Mouse (Mus musculus): ENCODE results near the gene Tuba4a. TPM values are rescaled to one million over a fixed set of nuclear protein-coding genes. Genes with fewer than 3 reads are reported as not detected.
A peak's percentile ranks its signal among the peaks of the same experiment; 100 is the strongest.
"Not testable (repeated sequence)": the region's sequence is repeated elsewhere in the genome, so short reads cannot be mapped to it uniquely, and the experiment has no call there.

The Tuba4a gene
- total and polyA plus RNA-seq, 2 experiments from 2014 or later, result 142 to 227 TPM

- peaks cover 46% of the 10 kb centered on the region for H3K36me3 ChIP-seq (replicated peaks; ENCODE audit: control insufficient read depth, insufficient read depth, low read length)
- no peak overlapping the region for H3K9ac ChIP-seq (replicated peaks; ENCODE audit: low read depth, low read length)
- no peaks in the 10 kb centered on the region for H3K9me3 ChIP-seq (replicated peaks; ENCODE audit: control insufficient read depth, low read length)
- DNase-seq (ENCODE audit: low spot score), result no peak
- no peak overlapping the region for H3K27ac ChIP-seq (ENCODE audit: low read depth)
- TF ChIP-seq EP300 (IDR thresholded peaks at IDR 0.05; ENCODE audit: low read depth) (no peak), CTCF (IDR thresholded peaks at IDR 0.05; ENCODE audit: low read depth) (no peak)
- no peaks in the 10 kb centered on the region for H3K27me3 ChIP-seq (ENCODE audit: control insufficient read depth, insufficient read depth, low read length)
- no peak overlapping the region for H3K4me3 ChIP-seq (ENCODE audit: low read depth, low read length)
- no peak for ATAC-seq (ENCODE audit: insufficient read depth, low read depth)
- no peak overlapping the region for H3K4me2 ChIP-seq (ENCODE audit: low read depth, low read length)
- H3K4me1 ChIP-seq (ENCODE audit: control insufficient read depth, insufficient read depth), result peaks cover 20% of the 10 kb centered on the region
- WGBS, result 91% methylated on average over 14 of the region's 14 CpGs
Observed at GRCm38 (mm10) chr1:75243411-75243810, 23.7 kb upstream of the Tuba4a start.

- Histone ChIP-seq H3K27me3 (ENCODE audit: control insufficient read depth, insufficient read depth, low read length) (no peaks in the 10 kb centered on the region), H3K27ac (ENCODE audit: low read depth) (peak overlapping the region; percentile 13), H3K36me3 (replicated peaks; ENCODE audit: control insufficient read depth, insufficient read depth, low read length) (peaks cover 47% of the 10 kb centered on the region), H3K4me2 (ENCODE audit: low read depth, low read length) (no peak overlapping the region), H3K9ac (replicated peaks; ENCODE audit: low read depth, low read length) (no peak overlapping the region), H3K4me1 (ENCODE audit: control insufficient read depth, insufficient read depth) (no peaks in the 10 kb centered on the region; the same call in 1 of the 2 replicates), H3K9me3 (replicated peaks; ENCODE audit: control insufficient read depth, low read length) (no peaks in the 10 kb centered on the region), H3K4me3 (ENCODE audit: low read depth, low read length) (no peak overlapping the region)
- WGBS, result 55% methylated on average over 10 of the region's 10 CpGs
- ATAC-seq (ENCODE audit: insufficient read depth, low read depth) (0 out of 2 replicates have a peak, but pooled peaks have one; percentile 4), DNase-seq (ENCODE audit: low spot score) (peak; percentile 37)
- TF ChIP-seq EP300 (IDR thresholded peaks at IDR 0.05; ENCODE audit: low read depth) (no peak), CTCF (IDR thresholded peaks at IDR 0.05; ENCODE audit: low read depth) (no peak)
Observed at GRCm38 (mm10) chr1:75239591-75239990, 19.9 kb upstream of the Tuba4a start.

- peak within 1 kb of the TSS; percentile 72 for H3K4me3 ChIP-seq (ENCODE audit: low read depth, low read length)
- no peaks in the 10 kb centered on the region for H3K27me3 ChIP-seq (ENCODE audit: control insufficient read depth, insufficient read depth, low read length)
- peak within 1 kb of the TSS; percentile 93 for H3K4me2 ChIP-seq (ENCODE audit: low read depth, low read length)
- ATAC-seq (ENCODE audit: insufficient read depth, low read depth) (peak; percentile 92), DNase-seq (ENCODE audit: low spot score) (peak; percentile 88)
- TF ChIP-seq CTCF (IDR thresholded peaks at IDR 0.05; ENCODE audit: low read depth), result no peak
- no peak for TF ChIP-seq EP300 (IDR thresholded peaks at IDR 0.05; ENCODE audit: low read depth)
- peak within 1 kb of the TSS; percentile 79 for H3K9ac ChIP-seq (replicated peaks; ENCODE audit: low read depth, low read length)
- under 1% methylated on average over 63 of the region's 64 CpGs for WGBS
- peaks cover 21% of the 10 kb centered on the region for H3K36me3 ChIP-seq (replicated peaks; ENCODE audit: control insufficient read depth, insufficient read depth, low read length)
- no peaks in the 10 kb centered on the region; the same call in 1 of the 2 replicates for H3K4me1 ChIP-seq (ENCODE audit: control insufficient read depth, insufficient read depth)
- H3K9me3 ChIP-seq (replicated peaks; ENCODE audit: control insufficient read depth, low read length), result no peaks in the 10 kb centered on the region
- H3K27ac ChIP-seq (ENCODE audit: low read depth), result peak within 1 kb of the TSS; percentile 94
Observed at GRCm38 (mm10) chr1:75236117-75237050, 16.7 kb upstream of the Tuba4a start, which contains the start of gene Dnajb2. Dnajb2 (plus strand) TSS chr1:75236406.

- H3K9ac ChIP-seq (replicated peaks; ENCODE audit: low read depth, low read length), result no peak overlapping the region
- DNase-seq (ENCODE audit: low spot score) (peak; percentile 88), ATAC-seq (ENCODE audit: insufficient read depth, low read depth) (peak; percentile 53)
- WGBS, result under 1% methylated on average over 8 of the region's 8 CpGs
- peaks cover 6% of the 10 kb centered on the region for H3K36me3 ChIP-seq (replicated peaks; ENCODE audit: control insufficient read depth, insufficient read depth, low read length)
- H3K4me1 ChIP-seq (ENCODE audit: control insufficient read depth, insufficient read depth), result no peaks in the 10 kb centered on the region; the same call in 1 of the 2 replicates
- no peak overlapping the region for H3K4me2 ChIP-seq (ENCODE audit: low read depth, low read length)
- peak; percentile 79 for TF ChIP-seq CTCF (IDR thresholded peaks at IDR 0.05; ENCODE audit: low read depth)
- TF ChIP-seq EP300 (IDR thresholded peaks at IDR 0.05; ENCODE audit: low read depth), result no peak
- H3K27ac ChIP-seq (ENCODE audit: low read depth), result no peak overlapping the region
- no peaks in the 10 kb centered on the region for H3K27me3 ChIP-seq (ENCODE audit: control insufficient read depth, insufficient read depth, low read length)
- H3K4me3 ChIP-seq (ENCODE audit: low read depth, low read length), result no peak overlapping the region
- no peaks in the 10 kb centered on the region for H3K9me3 ChIP-seq (replicated peaks; ENCODE audit: control insufficient read depth, low read length)
Observed at GRCm38 (mm10) chr1:75234606-75235005, 14.9 kb upstream of the Tuba4a start.

GRCm38 (mm10) chr1:75232489-75232888 is 12.8 kb upstream of the Tuba4a start:
- H3K9me3 ChIP-seq (replicated peaks; ENCODE audit: control insufficient read depth, low read length); ATAC-seq (ENCODE audit: insufficient read depth, low read depth); H3K4me1 ChIP-seq (ENCODE audit: control insufficient read depth, insufficient read depth); DNase-seq (ENCODE audit: low spot score); H3K4me3 ChIP-seq (ENCODE audit: low read depth, low read length); H3K27ac ChIP-seq (ENCODE audit: low read depth); H3K9ac ChIP-seq (replicated peaks; ENCODE audit: low read depth, low read length); H3K36me3 ChIP-seq (replicated peaks; ENCODE audit: control insufficient read depth, insufficient read depth, low read length); H3K27me3 ChIP-seq (ENCODE audit: control insufficient read depth, insufficient read depth, low read length); H3K4me2 ChIP-seq (ENCODE audit: low read depth, low read length): not testable (repeated sequence)
- WGBS, result 66% methylated on average over 4 of the region's 4 CpGs

All from heart, postnatal 0 days (tissue).